Comparison of ENCODE assay signal across 1 mouse cellular context in genomic region chr17:5406566-5406965, GRCm38 (mm10).
TF ChIP-seq lines count a peak whose summit lies in the region.

No protein-coding gene starts in this region.

TF ChIP-seq in MEL, 35 proteins besides CTCF, POLR2A, EP300 and RAD21 (continued from another document):
- TF ChIP-seq GATA1 (IDR thresholded peaks at IDR 0.05; ENCODE audit: low read depth, low read length), result no peak
- peak; percentile 83 for TF ChIP-seq MXI1 (IDR thresholded peaks at IDR 0.05; ENCODE audit: low read depth, low read length)
- TF ChIP-seq SIN3A (IDR thresholded peaks at IDR 0.05; ENCODE audit: low read length), result peak; percentile 71; the same call in 1 of the 2 replicates
- 0 out of 2 replicates have a peak, but pooled peaks have one; percentile 41 for TF ChIP-seq NELFE (IDR thresholded peaks at IDR 0.05; ENCODE audit: low read depth, low read length)
- peak in 1 of 2 experiments; percentile 54; a peak in 1 of 4 replicates for TF ChIP-seq USF2 (IDR thresholded peaks at IDR 0.05; ENCODE audit: borderline replicate concordance in 1 of 2, insufficient read depth in 1 of 2, low read depth in 1 of 2, low read length in 2 of 2)
- no peak for TF ChIP-seq JUND (IDR thresholded peaks at IDR 0.05; ENCODE audit: low read depth, low read length)
- TF ChIP-seq SMC3 (IDR thresholded peaks at IDR 0.05; ENCODE audit: low read depth, low read length), result no peak
- TF ChIP-seq TCF12 (IDR thresholded peaks at IDR 0.05; ENCODE audit: low read depth, low read length), result peak; percentile 27; the same call in 1 of the 2 replicates
- TF ChIP-seq TBP (IDR thresholded peaks at IDR 0.05; ENCODE audit: low read depth, low read length), result no peak
